Mouse (Mus musculus): Measurements from ENCODE around the gene Hist1h4h. TPM values are rescaled to one million over a fixed set of nuclear protein-coding genes. Genes with fewer than 3 reads are reported as not detected.

Hist1h4h gene
- polyA plus RNA-seq, 1 experiment from 2014 or later: 6.9 TPM

DNA sequence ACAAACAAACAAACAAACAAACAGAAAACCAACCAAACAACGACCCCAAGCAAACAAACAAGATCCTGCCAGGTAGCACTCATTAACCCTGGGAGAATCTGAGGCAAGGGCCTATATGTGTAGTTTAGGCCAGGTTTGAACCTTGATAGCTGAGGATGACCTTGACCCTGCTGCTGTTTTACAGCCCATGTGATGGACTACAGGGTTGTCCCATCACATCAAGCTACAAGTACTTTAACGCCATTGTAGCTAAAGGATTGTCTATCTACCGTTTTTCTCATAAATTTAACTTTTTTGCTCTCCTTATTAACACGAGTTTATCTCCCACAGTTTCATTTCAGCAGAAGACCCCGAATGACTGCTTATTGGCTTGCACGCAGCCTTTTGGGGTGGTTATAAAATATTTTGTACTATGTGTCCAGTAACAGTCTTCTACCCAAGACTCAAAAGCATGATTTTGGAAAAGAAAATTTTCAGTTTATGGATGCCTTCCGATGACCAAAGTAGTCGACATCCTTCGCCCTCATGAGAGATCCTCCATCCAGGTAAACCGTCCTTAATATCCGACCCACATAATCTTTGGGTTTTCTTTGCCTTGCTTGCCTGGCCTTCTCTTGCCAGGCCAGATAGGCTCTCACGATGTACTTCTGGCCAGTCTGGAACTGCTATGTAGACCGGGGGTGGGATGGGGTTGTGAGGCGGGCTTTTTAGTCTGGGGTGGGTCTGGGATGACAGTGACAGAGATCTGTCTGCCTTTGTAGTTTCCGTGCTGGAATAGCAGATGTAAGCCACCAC is 14.8 kb upstream of the Hist1h4h start:
- peak overlapping the region; percentile 26; the same call in 1 of the 2 replicates for H3K27ac ChIP-seq
- no peaks in the 10 kb centered on the region for H3K9me3 ChIP-seq
- H3K36me3 ChIP-seq: no peaks in the 10 kb centered on the region
- peaks cover 15% of the 10 kb centered on the region; the same call in 1 of the 2 replicates for H3K4me1 ChIP-seq
- no peaks in the 10 kb centered on the region for H3K27me3 ChIP-seq
- ATAC-seq (ENCODE audit: borderline replicate concordance, extremely low read depth, low FRiP score, low TSS enrichment): no peak
- H3K9ac ChIP-seq: peak overlapping the region; percentile 40; the same call in 1 of the 2 replicates
- WGBS: 45% methylated on average over 15 of the region's 15 CpGs
- peak overlapping the region; percentile 55 for H3K4me3 ChIP-seq
- H3K4me2 ChIP-seq: peak overlapping the region; percentile 89

DNA sequence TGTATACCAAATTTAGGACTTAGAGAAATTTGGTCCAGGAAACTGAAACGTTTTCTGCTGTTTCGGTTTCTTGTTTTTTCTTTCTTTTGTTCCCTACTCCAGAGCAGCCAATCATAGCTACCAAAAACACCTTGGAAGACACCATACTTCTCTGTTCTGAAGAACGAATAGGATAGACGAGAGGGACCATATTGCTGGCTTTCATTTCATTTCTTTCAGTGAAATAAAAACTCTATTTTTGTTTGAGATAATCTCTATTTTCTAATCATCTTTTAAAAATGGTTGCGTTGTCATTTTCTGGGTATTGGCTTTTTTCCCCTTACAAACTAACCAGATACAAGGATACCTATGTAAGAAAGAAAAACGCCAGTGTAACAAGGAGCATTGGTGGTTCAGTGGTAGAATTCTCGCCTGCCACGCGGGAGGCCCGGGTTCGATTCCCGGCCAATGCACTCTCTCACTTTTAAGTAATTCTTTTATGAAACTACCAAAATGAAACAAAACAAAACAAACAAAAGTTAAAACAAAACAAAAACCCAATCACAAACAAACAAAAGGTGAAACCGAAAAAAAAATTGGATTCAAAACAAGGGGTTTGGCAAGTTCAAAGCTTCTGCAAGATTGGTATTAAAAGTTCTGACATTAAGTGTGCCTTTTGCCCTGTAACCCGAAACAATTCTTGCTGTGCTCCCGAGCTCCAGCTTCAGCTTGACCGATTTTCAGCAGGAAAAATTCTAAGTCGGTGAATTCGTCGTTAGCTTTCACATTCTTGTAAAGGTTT is 13.8 kb upstream of the Hist1h4h start:
- Histone ChIP-seq H3K9ac (peak overlapping the region; percentile 36; the same call in 1 of the 2 replicates), H3K4me2 (peak overlapping the region; percentile 89)
- WGBS: under 1% methylated on average over 19 of the region's 19 CpGs

DNA sequence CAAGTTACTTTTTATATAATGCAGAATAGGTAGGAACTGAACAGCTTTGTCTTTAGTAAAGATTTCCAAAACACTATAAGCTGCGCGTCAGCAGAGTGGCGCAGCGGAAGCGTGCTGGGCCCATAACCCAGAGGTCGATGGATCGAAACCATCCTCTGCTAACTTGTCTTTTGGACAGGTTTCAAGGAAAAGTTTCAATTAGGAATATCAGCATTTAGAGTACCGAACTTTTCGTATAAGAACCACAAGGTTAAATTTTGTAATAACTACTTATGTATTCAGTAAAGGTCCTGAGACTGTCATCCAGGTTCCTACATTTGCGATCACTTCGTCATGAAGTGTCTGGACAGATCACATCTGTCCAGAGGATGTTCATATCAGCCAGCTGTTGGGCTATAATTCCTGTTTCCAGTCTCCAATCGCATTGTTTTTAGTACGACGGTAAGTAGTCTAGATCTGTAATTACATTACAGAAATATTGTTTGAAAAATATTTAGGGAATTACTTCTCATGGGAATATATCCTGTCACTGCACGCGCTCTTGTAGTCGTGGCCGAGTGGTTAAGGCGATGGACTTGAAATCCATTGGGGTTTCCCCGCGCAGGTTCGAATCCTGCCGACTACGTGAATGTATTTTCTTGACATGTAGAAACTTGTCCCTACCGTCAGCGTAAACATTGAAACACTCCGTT is 13.1 kb upstream of the Hist1h4h start:
- ATAC-seq (ENCODE audit: borderline replicate concordance, extremely low read depth, low FRiP score, low TSS enrichment): peak; percentile 87
- Histone ChIP-seq H3K36me3 (no peaks in the 10 kb centered on the region), H3K27me3 (no peaks in the 10 kb centered on the region), H3K4me3 (peak overlapping the region; percentile 55), H3K4me2 (peak overlapping the region; percentile 89), H3K9ac (peak overlapping the region; percentile 36; the same call in 1 of the 2 replicates), H3K9me3 (no peaks in the 10 kb centered on the region), H3K4me1 (peaks cover 15% of the 10 kb centered on the region; the same call in 1 of the 2 replicates), H3K27ac (peak overlapping the region; percentile 81)
- under 1% methylated on average over 27 of the region's 27 CpGs for WGBS

More for the DNA sequence above, 13.8 kb upstream of the Hist1h4h start:
- H3K27me3 ChIP-seq: no peaks in the 10 kb centered on the region
- ATAC-seq (ENCODE audit: borderline replicate concordance, extremely low read depth, low FRiP score, low TSS enrichment): peak; percentile 64; the same call in 1 of the 2 replicates
- H3K4me1 ChIP-seq: peaks cover 15% of the 10 kb centered on the region; the same call in 1 of the 2 replicates
- H3K27ac ChIP-seq: peak overlapping the region; percentile 81
- H3K4me3 ChIP-seq: peak overlapping the region; percentile 55
- H3K36me3 ChIP-seq: no peaks in the 10 kb centered on the region
- no peaks in the 10 kb centered on the region for H3K9me3 ChIP-seq

DNA sequence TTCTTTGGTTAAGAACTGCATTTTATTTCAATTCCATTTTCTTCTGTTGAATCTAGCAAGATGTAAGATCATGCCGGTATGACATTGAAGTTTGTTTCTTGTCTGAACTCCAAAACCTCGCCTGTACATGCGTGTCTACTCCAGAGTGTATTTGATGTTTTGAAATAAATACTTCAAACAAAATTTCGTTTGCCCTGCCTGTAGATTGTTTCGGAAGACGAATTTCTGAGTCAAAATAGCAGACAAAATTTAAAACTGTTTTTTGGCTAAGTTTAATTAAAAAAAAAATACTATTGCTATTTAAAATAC is 12.6 kb upstream of the Hist1h4h start:
- peak overlapping the region; percentile 89 for H3K4me2 ChIP-seq
- no peak overlapping the region; the same call in 1 of the 2 replicates for H3K27ac ChIP-seq
- H3K9me3 ChIP-seq: no peaks in the 10 kb centered on the region
- under 1% methylated on average over 6 of the region's 6 CpGs for WGBS
- no peak for ATAC-seq (ENCODE audit: borderline replicate concordance, extremely low read depth, low FRiP score, low TSS enrichment)
- H3K9ac ChIP-seq: peak overlapping the region; percentile 24; the same call in 1 of the 2 replicates
- H3K4me3 ChIP-seq: peak overlapping the region; percentile 55
- peaks cover 15% of the 10 kb centered on the region; the same call in 1 of the 2 replicates for H3K4me1 ChIP-seq
- no peaks in the 10 kb centered on the region for H3K27me3 ChIP-seq
- no peaks in the 10 kb centered on the region for H3K36me3 ChIP-seq

DNA sequence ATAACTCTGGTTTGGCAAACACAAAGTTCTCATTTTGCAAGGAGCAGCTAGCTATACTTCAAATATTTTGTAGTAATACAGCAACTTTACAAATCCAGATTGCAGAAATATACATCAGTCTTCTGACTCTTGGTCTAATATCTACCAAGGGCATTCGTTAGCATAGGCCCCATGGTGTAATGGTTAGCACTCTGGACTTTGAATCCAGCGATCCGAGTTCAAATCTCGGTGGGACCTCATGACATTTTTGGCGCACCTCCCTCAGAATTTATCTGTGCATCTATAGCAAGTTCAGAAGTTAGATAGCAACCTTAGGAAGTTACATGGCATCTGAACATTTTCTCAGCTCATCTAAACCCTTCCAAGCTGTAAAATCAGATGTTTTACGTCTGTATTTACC is 12.0 kb upstream of the Hist1h4h start:
- peak; percentile 53; the same call in 1 of the 2 replicates for ATAC-seq (ENCODE audit: borderline replicate concordance, extremely low read depth, low FRiP score, low TSS enrichment)
- Histone ChIP-seq H3K4me1 (peaks cover 15% of the 10 kb centered on the region; the same call in 1 of the 2 replicates), H3K9me3 (no peaks in the 10 kb centered on the region), H3K36me3 (no peaks in the 10 kb centered on the region), H3K9ac (no peak overlapping the region), H3K4me2 (peak overlapping the region; percentile 89), H3K27me3 (no peaks in the 10 kb centered on the region), H3K4me3 (peak overlapping the region; percentile 55), H3K27ac (peak overlapping the region; percentile 69)
- 0% methylated on average over 6 of the region's 6 CpGs for WGBS

DNA sequence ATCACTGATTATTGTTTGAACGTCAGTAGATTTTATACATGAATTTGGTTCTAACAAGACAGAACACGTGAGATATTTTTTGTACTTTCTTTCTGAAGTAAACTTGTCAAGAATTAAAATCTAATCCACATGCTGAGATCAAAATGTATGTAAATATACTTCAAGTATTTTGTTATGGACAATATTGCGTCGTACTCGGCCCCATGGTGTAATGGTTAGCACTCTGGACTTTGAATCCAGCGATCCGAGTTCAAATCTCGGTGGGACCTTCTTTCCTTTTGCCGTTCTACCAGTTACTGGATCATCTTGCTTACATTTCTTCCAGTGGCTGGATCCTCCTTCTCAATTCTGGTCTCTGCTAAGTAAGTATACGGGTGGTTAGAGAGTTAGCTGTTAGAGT is 11.4 kb upstream of the Hist1h4h start:
- no peaks in the 10 kb centered on the region for H3K36me3 ChIP-seq
- under 1% methylated on average over 10 of the region's 10 CpGs for WGBS
- H3K4me2 ChIP-seq: peak overlapping the region; percentile 89
- H3K27ac ChIP-seq: peak overlapping the region; percentile 69
- H3K27me3 ChIP-seq: no peaks in the 10 kb centered on the region
- no peaks in the 10 kb centered on the region for H3K9me3 ChIP-seq
- peak; percentile 60; the same call in 1 of the 2 replicates for ATAC-seq (ENCODE audit: borderline replicate concordance, extremely low read depth, low FRiP score, low TSS enrichment)
- no peak overlapping the region for H3K9ac ChIP-seq
- H3K4me1 ChIP-seq: peaks cover 15% of the 10 kb centered on the region; the same call in 1 of the 2 replicates
- H3K4me3 ChIP-seq: peak overlapping the region; percentile 55

DNA sequence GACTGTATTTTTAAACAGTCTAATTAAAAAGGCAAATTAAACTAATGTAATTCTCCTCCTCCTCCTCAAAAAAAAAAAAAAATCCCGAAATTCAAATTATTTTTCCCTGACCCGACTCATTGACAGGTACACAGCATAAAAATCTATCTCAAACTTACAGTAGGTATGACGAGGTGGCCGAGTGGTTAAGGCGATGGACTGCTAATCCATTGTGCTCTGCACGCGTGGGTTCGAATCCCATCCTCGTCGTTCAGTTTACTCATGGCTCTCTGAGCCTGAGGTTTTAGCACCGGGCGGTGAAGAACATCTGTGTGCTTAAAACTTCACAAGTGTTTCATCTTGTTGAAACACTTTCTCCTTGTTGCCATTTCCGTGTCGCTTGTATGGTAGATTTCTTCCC is 9.1 kb upstream of the Hist1h4h start:
- no peak overlapping the region for H3K9ac ChIP-seq
- H3K4me3 ChIP-seq: peak overlapping the region; percentile 0; the same call in 1 of the 2 replicates
- H3K9me3 ChIP-seq: no peaks in the 10 kb centered on the region
- no peaks in the 10 kb centered on the region for H3K27me3 ChIP-seq
- H3K4me1 ChIP-seq: peaks cover 14% of the 10 kb centered on the region; the same call in 1 of the 2 replicates
- H3K4me2 ChIP-seq: peak overlapping the region; percentile 36
- H3K36me3 ChIP-seq: no peaks in the 10 kb centered on the region
- WGBS: under 1% methylated on average over 14 of the region's 14 CpGs
- no peak overlapping the region for H3K27ac ChIP-seq
- no peak for ATAC-seq (ENCODE audit: borderline replicate concordance, extremely low read depth, low FRiP score, low TSS enrichment)

DNA sequence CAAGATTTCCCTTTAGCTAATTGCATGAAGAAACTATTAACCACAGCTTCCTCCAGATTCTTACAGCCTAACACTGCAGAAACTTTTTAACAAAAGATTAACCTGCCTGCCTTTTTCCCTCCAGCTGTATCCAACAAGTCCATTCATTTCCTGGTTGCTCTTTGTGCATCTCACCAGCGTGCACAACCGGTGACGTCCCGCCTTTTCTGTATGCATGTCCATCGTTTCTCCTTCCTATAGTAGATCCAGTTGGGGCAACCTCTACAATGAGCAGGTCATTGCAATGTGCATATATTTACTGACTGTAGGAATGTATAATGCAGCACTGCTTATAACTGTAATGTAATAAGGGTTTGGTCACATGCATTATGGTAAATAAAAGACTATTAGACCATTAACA is 6.9 kb upstream of the Hist1h4h start:
- no peak overlapping the region for H3K4me2 ChIP-seq
- no peak overlapping the region for H3K27ac ChIP-seq
- H3K9ac ChIP-seq: no peak overlapping the region
- no peaks in the 10 kb centered on the region for H3K27me3 ChIP-seq
- H3K36me3 ChIP-seq: no peaks in the 10 kb centered on the region
- 40% methylated on average over 5 of the region's 5 CpGs for WGBS
- H3K9me3 ChIP-seq: no peaks in the 10 kb centered on the region
- no peak overlapping the region for H3K4me3 ChIP-seq
- H3K4me1 ChIP-seq: peaks cover 24% of the 10 kb centered on the region
- no peak for ATAC-seq (ENCODE audit: borderline replicate concordance, extremely low read depth, low FRiP score, low TSS enrichment)

DNA sequence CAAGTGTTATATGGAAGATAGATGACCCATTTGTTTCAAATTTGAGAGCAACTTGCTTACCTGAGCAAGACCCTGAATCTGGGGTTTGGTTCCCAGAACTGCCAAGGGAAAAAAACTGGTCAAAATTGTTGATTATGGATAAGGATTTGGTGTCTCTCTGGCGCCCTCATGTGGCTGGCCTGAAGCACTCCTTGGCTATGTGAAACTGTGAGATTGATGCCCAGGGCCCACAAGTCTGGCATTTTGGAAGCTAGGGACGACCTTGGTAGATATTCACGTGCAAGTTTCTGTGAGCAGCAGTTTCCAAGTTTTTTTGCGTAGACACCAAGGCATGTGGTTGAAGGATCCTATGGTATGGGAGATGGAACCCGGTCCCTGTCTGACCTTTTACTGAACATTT is 6.2 kb upstream of the Hist1h4h start:
- no peak overlapping the region for H3K27ac ChIP-seq
- 0 out of 2 replicates have a peak, but pooled peaks have one; percentile 47 for ATAC-seq (ENCODE audit: borderline replicate concordance, extremely low read depth, low FRiP score, low TSS enrichment)
- no peaks in the 10 kb centered on the region for H3K36me3 ChIP-seq
- H3K9me3 ChIP-seq: no peaks in the 10 kb centered on the region
- H3K4me3 ChIP-seq: no peak overlapping the region
- H3K27me3 ChIP-seq: no peaks in the 10 kb centered on the region
- no peak overlapping the region for H3K9ac ChIP-seq
- H3K4me1 ChIP-seq: peaks cover 25% of the 10 kb centered on the region
- 12% methylated on average over 5 of the region's 5 CpGs for WGBS
- peak overlapping the region; percentile 6; the same call in 1 of the 2 replicates for H3K4me2 ChIP-seq

DNA sequence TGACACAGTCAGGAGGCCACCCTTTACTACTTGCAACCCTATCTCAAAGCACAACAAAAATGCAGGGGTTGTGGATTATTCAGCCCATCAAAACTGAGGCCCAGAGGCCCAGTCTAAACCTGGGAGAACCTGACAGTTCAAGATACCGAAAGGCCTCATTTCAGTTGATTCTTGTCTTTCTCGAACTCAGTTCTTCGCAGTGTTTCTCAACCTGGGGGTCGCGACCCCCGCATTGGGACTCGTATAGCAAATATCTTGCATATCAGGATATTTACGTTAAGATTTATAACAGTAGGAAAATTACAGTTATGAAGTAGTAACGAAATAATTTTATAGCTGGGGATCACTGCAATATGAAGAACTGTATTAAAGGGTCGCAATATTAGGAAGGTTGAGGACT is 4.9 kb upstream of the Hist1h4h start:
- WGBS: under 1% methylated on average over 10 of the region's 10 CpGs
- no peaks in the 10 kb centered on the region for H3K9me3 ChIP-seq
- H3K4me3 ChIP-seq: peak overlapping the region; percentile 40
- H3K4me1 ChIP-seq: peaks cover 17% of the 10 kb centered on the region
- no peaks in the 10 kb centered on the region for H3K27me3 ChIP-seq
- no peaks in the 10 kb centered on the region for H3K36me3 ChIP-seq
- H3K9ac ChIP-seq: peak overlapping the region; percentile 24
- H3K4me2 ChIP-seq: peak overlapping the region; percentile 52
- ATAC-seq (ENCODE audit: borderline replicate concordance, extremely low read depth, low FRiP score, low TSS enrichment): no peak
- no peak overlapping the region for H3K27ac ChIP-seq

DNA sequence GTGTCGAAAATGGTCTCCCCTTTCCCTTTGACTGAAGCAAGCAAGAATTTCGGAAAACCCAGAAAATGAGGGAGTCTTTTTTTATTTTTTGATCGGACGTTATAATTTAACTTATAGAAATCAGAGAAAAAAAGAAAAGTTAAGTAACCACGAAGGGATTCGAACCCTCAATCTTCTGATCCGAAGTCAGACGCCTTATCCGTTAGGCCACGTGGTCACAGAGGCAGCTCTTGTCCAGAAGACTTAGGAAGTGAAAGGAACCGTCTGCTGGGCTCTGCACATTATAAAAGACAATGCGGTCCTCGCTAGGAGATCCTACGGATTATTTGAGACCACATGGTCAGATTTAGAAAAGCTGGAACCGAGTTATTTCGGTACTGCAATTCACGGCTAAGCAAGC is 4.5 kb upstream of the Hist1h4h start:
- under 1% methylated on average over 17 of the region's 17 CpGs for WGBS
- Histone ChIP-seq H3K4me1 (peaks cover 15% of the 10 kb centered on the region), H3K4me3 (peak overlapping the region; percentile 40), H3K36me3 (no peaks in the 10 kb centered on the region), H3K27ac (peak overlapping the region; percentile 67), H3K9ac (peak overlapping the region; percentile 24; the same call in 1 of the 2 replicates), H3K9me3 (no peaks in the 10 kb centered on the region), H3K4me2 (peak overlapping the region; percentile 54), H3K27me3 (no peaks in the 10 kb centered on the region)
- peak; percentile 46; the same call in 1 of the 2 replicates for ATAC-seq (ENCODE audit: borderline replicate concordance, extremely low read depth, low FRiP score, low TSS enrichment)
